Mouse (Mus musculus) urinary bladder, adult 18-20 months (tissue): ENCODE results near the gene Sf3b2.
"Not testable (repeated sequence)": the region's sequence is repeated elsewhere in the genome, so short reads cannot be mapped to it uniquely, and the experiment has no call there.

ENCODE experiments used
- DNase-seq, 2 experiments: peaks; one replicate each; pipeline ENCODE4 v3.0.0; 2022; ENCODE audit warnings: low spot score in 2 of 2, mixed read lengths in 2 of 2

Sf3b2 gene

DNA sequence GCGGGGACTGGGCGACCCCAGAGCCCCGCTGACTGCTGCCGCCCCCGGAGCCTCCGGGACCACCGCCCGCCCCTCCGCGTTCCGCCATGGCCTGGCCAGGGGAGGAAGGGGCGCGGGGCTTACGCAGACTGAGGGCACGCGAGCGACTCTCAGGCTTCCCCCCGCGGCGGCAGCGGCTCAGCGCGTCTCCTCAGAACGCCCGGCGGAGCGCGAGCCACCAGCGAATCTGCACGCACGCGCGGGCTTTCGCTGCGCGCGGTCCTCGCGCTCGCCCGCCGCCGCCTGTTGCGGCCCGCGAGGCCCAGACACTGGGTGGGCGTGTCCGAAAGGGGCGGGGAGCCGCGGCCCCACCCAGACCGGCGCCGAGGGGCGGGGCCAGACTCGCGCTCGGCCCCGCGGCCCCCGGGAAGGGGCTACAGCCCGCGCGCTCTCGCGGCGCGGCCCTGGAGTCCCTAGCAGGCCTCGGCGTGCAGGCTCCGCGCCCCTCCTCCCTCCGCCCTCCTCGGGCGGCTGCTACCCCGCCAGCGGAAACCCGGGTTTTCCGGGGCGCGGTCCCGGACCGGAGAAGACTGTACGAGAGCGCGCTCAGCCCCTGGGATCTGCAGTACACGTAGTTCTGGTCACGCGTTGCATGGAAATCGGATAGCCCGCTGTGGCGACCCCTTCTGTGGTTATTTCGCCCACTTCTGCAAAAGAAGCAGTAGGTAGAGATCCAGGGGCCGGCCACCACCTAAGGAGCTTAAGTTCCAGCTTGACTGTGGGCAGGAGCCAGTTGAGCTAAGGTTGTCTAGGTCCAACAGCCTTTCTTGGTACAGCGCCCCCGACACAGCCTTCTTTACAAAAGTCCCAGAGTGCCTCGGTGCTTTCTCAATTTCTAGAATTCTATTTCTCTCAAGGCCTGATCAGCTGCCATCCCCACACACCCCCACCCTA is 22.2 kb downstream of the Sf3b2 start, which contains the start of gene Pacs1:
Gene Pacs1, minus strand, starts transcription at position 319 of the 933 bp plus-strand sequence.
- DNase-seq, result peak; percentile 81 to 84

- DNase-seq, result peak; percentile 18 to 57
Observed at GRCm38 (mm10) chr19:5272326-5272795, 22.9 kb downstream of the Sf3b2 start.

GRCm38 (mm10) chr19:5271430-5271829 is 23.8 kb downstream of the Sf3b2 start:
- DNase-seq, result no peak

DNA sequence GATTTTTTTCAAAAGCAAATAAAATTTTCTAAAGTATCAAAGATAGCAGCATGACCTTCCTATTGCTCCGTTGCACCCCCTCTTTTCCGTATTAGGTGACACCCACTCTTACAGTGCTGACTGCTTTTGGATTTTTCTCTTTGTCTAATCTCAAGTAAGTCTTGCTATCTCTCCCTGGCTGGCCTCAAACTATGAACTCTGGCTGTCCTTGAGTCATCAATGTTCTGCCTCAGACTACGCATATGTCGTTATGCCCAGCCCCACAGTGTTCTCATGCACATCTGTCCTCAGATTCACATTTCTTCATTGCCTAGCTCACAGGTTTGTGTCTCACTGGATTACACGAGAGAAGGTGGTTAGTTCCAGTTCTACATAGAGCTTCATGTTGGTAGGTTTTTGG is 25.9 kb downstream of the Sf3b2 start:
- DNase-seq, result no peak

- DNase-seq, result no peak
Observed at GRCm38 (mm10) chr19:5268875-5269274, 26.4 kb downstream of the Sf3b2 start.

GRCm38 (mm10) chr19:5268017-5268416 is 27.2 kb downstream of the Sf3b2 start:
- DNase-seq, result no peak

DNA sequence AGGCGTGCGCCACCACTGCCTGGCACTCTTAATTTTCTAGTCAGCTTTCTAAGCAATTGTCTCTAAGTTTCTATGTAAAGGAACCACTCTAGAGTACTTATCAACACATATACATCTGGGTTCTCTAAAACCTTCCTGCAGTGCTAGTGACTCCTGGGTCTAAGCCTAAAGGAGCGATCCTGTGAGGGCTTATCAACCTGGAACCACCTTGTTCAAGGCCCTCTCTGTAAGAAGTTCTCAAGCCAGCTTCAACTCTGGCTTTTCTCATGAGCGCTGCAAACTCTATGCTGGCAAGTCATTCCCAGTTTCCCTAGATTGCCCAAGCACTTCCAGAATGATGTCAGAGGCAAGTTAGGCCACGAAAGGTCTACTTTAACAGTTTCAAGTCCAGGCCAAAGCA is 28.2 kb downstream of the Sf3b2 start:
- DNase-seq, result no peak

- DNase-seq, result peak; percentile 19 to 42
Observed at GRCm38 (mm10) chr19:5257140-5257539, 38.1 kb downstream of the Sf3b2 start.

- not testable (repeated sequence) for DNase-seq
Observed at GRCm38 (mm10) chr19:5236981-5237380, 58.3 kb downstream of the Sf3b2 start.

DNA sequence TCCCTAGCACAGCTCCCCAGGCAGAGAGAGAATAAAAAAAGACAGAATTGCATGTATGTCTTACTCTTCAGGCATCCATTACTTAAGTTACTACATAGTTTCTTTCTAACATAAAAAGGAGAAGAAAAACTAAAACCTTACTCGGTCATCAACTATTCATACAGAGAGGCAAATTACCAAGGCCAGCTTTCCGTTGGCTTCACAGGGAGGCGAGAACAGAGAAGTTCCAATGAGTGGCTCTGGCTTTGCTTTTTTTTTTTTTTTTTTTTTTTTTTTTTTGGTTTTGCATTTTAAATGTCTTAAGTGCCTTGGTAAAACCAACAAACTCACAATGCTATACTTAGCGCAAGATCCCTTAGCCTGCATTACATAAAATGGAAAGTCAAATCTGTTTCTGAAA is 62.6 kb downstream of the Sf3b2 start:
- no peak for DNase-seq

DNA sequence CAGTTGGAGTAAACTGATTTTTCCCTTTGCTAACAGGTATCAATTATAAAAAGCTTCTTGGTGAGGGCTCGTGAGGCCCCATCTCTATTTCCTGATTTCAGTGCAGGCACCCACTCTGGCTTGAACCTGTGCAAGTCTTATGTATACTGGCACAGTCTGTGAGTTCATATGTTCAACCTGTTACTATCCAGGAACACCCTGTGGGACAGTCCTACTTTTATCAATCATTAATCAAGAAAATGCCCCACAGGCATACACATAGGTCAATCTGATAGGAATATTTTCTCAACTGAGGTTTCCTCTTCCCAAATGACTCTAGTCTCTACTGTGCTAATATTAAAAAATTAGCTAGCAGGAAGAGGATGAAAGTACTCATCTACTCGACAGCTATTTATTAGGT is 65.1 kb downstream of the Sf3b2 start:
- DNase-seq, result peak in 1 of 2 experiments; percentile 8

- DNase-seq, result no peak
Observed at GRCm38 (mm10) chr19:5224624-5225023, 70.6 kb downstream of the Sf3b2 start.

DNA sequence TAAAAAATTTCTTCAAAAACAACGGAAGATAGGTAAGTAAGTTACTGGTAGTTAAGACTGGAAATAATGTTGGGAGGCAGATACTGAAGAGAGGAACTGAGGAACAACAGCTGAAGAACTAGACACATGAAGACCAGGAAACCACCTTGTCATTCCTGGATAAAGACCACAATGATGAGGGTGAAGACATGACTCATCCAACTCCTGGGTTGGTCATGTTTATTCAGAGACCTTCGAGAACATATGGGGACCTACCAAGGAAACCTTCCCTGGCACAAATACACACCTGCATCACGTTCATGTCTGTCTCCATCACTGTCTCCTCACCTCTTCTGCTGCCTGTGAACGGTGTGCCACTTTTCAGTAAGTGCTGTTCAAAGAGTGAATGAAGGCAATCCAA is 71.2 kb downstream of the Sf3b2 start:
- no peak for DNase-seq
